Mouse (Mus musculus) brain, adult 2 months (tissue): ENCODE measurements at regions not wholly inside any gene's neighbourhood (a gene's known extent, or its start where the extent isn't known, plus 50 kb on each side); places are given as distances from the start of the nearest gene placed in this dataset.

Experiments
- DNase-seq: peaks from one replicate; pipeline ENCODE4 v3.0.0; 2011; ENCODE audit warnings: low read depth, low spot score

- DNase-seq = no peak
These were observed 58.8 kb upstream of the Snx7 start for GRCm38 (mm10) chr3:117927527-117927926.
